9 mouse cellular contexts compared by ENCODE assay signal in genomic region chrX:138170146-138170545, GRCm38 (mm10). TPM values are rescaled to one million over a fixed set of nuclear protein-coding genes. Genes with fewer than 3 reads are reported as not detected.
DNase-seq lines count a peak whose midpoint lies in the region.
"Had no signal": no experiment of that assay in that cellular context is flagged by ENCODE, and none has a peak within 500 bp of the region (broad histone marks: within the 10 kb centered on the region; RNA-seq: fewer than 3 reads in every experiment).

No protein-coding gene starts in this region.

- DNase-seq in cerebellum, postnatal 10 days, result peak; percentile 20 to 62
- no peak for DNase-seq in cerebellum, adult 11 months
- peak; percentile 16 for DNase-seq in layer of hippocampus, adult 9-10 months (ENCODE audit: low spot score)
- DNase-seq in layer of hippocampus, postnatal 25 days (ENCODE audit: extremely low spot score in 1 of 2, low spot score in 1 of 2), result no peak
- peak; percentile 33 for DNase-seq in MEL-GATA-1-ER (ENCODE audit: extremely low read depth, low read depth)
- peak; percentile 2 to 10 for DNase-seq in layer of hippocampus, postnatal 10 days (ENCODE audit: low spot score in 2 of 2)
- DNase-seq in B cell, adult 2 months, result no peak
- no peak for DNase-seq in thymus, postnatal 25 days
- DNase-seq: cerebellum, postnatal 25 days had no signal

RNA-seq across cellular contexts. Expression of gene Tex13a, which starts 39.2 kb away (rescaled TPM):
- not detected for total RNA-seq in layer of hippocampus, postnatal 25 days (2021)
- total RNA-seq in layer of hippocampus, postnatal 10 days (2021), result not detected

Comparison
In these comparisons a context has a peak if more than half of its experiments do, and no peak if none do; other contexts are left out.
1. DNase-seq: peak in cerebellum, postnatal 10 days (2 of 2), layer of hippocampus, adult 9-10 months (single experiment), MEL-GATA-1-ER (single experiment) and layer of hippocampus, postnatal 10 days (2 of 2); none in cerebellum, adult 11 months (single experiment), layer of hippocampus, postnatal 25 days (0 of 2), B cell, adult 2 months (0 of 2) and thymus, postnatal 25 days (single experiment).